Mouse (Mus musculus): ENCODE results near the gene Ccr7. TPM values are rescaled to one million over a fixed set of nuclear protein-coding genes. Genes with fewer than 3 reads are reported as not detected.

The Ccr7 gene
- total and polyA plus RNA-seq, 3 experiments: 203 to 306 (median 241) TPM

DNA sequence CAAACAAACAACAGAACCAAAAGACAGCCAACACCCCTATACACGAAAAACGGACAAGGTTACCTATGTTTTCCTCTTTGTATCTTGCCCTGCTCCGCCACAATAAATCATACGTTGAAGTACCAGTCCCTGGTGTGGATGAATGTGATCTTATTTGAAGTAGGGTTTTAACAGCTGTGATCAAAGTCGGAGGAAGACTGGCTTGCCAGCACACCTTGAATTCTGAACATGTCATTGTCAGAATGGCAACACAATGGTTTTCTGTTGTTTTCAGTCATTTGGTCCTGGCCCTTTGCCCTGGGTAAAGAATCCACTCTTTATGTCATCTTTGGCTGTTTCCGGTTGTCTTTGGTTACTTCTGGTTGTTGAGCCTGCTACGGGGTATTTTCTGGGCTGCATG is 35.9 kb downstream of the Ccr7 start:
- no peak overlapping the region for H3K4me3 ChIP-seq (replicated peaks in 1 of 3; ENCODE audit: low read depth in 2 of 3, low read length in 2 of 3, poor library complexity in 1 of 3)
- H3K4me2 ChIP-seq (ENCODE audit: insufficient read depth, low read depth, poor library complexity, severe bottlenecking): no peak overlapping the region
- no peaks in the 10 kb centered on the region for H3K79me2 ChIP-seq (replicated peaks; ENCODE audit: control insufficient read depth, extremely low read depth, insufficient read depth, poor library complexity, severe bottlenecking)
- H3K9me3 ChIP-seq (replicated peaks; ENCODE audit: low read length): peaks cover 6% of the 10 kb centered on the region
- H3K27me3 ChIP-seq (replicated peaks): peaks cover 4% of the 10 kb centered on the region
- TF ChIP-seq ZC3H11A (IDR thresholded peaks at IDR 0.05; ENCODE audit: low read depth, low read length): no peak
- TF ChIP-seq SIN3A (IDR thresholded peaks at IDR 0.05; ENCODE audit: low read length): no peak
- no peak for TF ChIP-seq SMC3 (IDR thresholded peaks at IDR 0.05; ENCODE audit: low read depth, low read length)
- TF ChIP-seq HCFC1 (IDR thresholded peaks at IDR 0.05; ENCODE audit: low read depth, low read length): no peak
- TF ChIP-seq MEF2A (IDR thresholded peaks at IDR 0.05; ENCODE audit: borderline replicate concordance, low read depth, low read length): no peak
- no peak for TF ChIP-seq JUN (IDR thresholded peaks at IDR 0.05; ENCODE audit: insufficient read depth, low read depth, low read length)
- no peak for TF ChIP-seq EP300 (IDR thresholded peaks at IDR 0.05; ENCODE audit: low read length)
- TF ChIP-seq USF2 (conservative IDR thresholded peaks at IDR 0.05; ENCODE audit: low read depth, low read length): no peak
- no peak for TF ChIP-seq CTCF (conservative IDR thresholded peaks at IDR 0.05 in 1 of 2, IDR thresholded peaks at IDR 0.05 in 1 of 2; ENCODE audit: low read depth in 2 of 2, low read length in 2 of 2)
- no peak for TF ChIP-seq NELFE (IDR thresholded peaks at IDR 0.05; ENCODE audit: low read depth, low read length)
- no peak for TF ChIP-seq MYC (IDR thresholded peaks at IDR 0.05; ENCODE audit: low read depth, low read length)
- TF ChIP-seq ZMIZ1 (IDR thresholded peaks at IDR 0.05; ENCODE audit: low read depth, low read length): no peak
- no peak overlapping the region for H3K9ac ChIP-seq (ENCODE audit: insufficient read depth, low read depth)
- H3K4me1 ChIP-seq (ENCODE audit: control insufficient read depth in 1 of 2, insufficient read depth in 2 of 2): peaks cover 0 to 9% of the 10 kb centered on the region in 2 experiments; a peak in 2 of 4 replicates
- dilution Hi-C loops (cut with MboI; ENCODE audit: extremely low pct_ligation_motif_present, extremely low pct_unique_long_range_greater_than_20kb, low sequenced_read_pairs): no loop called here
- H3K36me3 ChIP-seq (replicated peaks in 1 of 2; ENCODE audit: control insufficient read depth in 1 of 2, insufficient read depth in 1 of 2, low read length in 1 of 2): no peaks in the 10 kb centered on the region
- in situ Hi-C loops (cut with MboI; ENCODE audit: low pct_ligation_motif_present, low pct_unique_long_range_greater_than_20kb, low sequenced_read_pairs): no loop called here
- no peak overlapping the region for H3K27ac ChIP-seq (ENCODE audit: insufficient read depth, low read depth)
- DNase-seq (ENCODE audit: extremely low read depth): no peak

DNA sequence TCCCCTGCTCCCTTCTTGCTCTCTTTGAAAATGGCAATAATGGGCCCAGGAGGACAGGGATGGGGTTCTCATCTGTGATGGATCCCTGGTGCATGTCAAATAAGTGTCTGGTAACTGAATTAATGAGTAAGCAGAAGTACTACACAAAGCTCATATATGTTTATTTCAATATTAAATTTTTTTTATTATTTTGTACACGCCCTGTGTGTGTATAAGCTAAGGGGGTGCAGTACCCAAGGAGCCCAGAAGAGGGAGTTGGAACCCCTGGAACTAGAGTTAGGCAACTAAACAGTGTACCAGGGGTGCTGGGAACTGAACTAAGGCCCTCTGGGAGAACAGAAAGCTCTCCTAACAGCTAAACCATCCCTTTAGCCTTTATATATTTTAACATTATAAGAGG is 36.5 kb downstream of the Ccr7 start:
- in situ Hi-C loops (cut with MboI; ENCODE audit: low pct_ligation_motif_present, low pct_unique_long_range_greater_than_20kb, low sequenced_read_pairs) (no loop called here), dilution Hi-C loops (cut with MboI; ENCODE audit: extremely low pct_ligation_motif_present, extremely low pct_unique_long_range_greater_than_20kb, low sequenced_read_pairs) (no loop called here)
- no peaks in the 10 kb centered on the region for H3K79me2 ChIP-seq (replicated peaks; ENCODE audit: control insufficient read depth, extremely low read depth, insufficient read depth, poor library complexity, severe bottlenecking)
- H3K27ac ChIP-seq (ENCODE audit: insufficient read depth, low read depth): no peak overlapping the region
- DNase-seq (ENCODE audit: extremely low read depth): no peak
- H3K4me3 ChIP-seq (replicated peaks in 1 of 3; ENCODE audit: low read depth in 2 of 3, low read length in 2 of 3, poor library complexity in 1 of 3): no peak overlapping the region
- no peaks in the 10 kb centered on the region for H3K36me3 ChIP-seq (replicated peaks in 1 of 2; ENCODE audit: control insufficient read depth in 1 of 2, insufficient read depth in 1 of 2, low read length in 1 of 2)
- peaks cover 0 to 9% of the 10 kb centered on the region in 2 experiments; a peak in 2 of 4 replicates for H3K4me1 ChIP-seq (ENCODE audit: control insufficient read depth in 1 of 2, insufficient read depth in 2 of 2)
- no peak overlapping the region for H3K4me2 ChIP-seq (ENCODE audit: insufficient read depth, low read depth, poor library complexity, severe bottlenecking)
- H3K9ac ChIP-seq (ENCODE audit: insufficient read depth, low read depth): no peak overlapping the region
- H3K27me3 ChIP-seq (replicated peaks): peaks cover 4% of the 10 kb centered on the region
- peaks cover 6% of the 10 kb centered on the region for H3K9me3 ChIP-seq (replicated peaks; ENCODE audit: low read length)
- no peak for TF ChIP-seq ZC3H11A (IDR thresholded peaks at IDR 0.05; ENCODE audit: low read depth, low read length)
- no peak for TF ChIP-seq USF2 (conservative IDR thresholded peaks at IDR 0.05; ENCODE audit: low read depth, low read length)
- no peak for TF ChIP-seq TBP (conservative IDR thresholded peaks at IDR 0.05; ENCODE audit: low read depth, low read length)
- TF ChIP-seq MYC (IDR thresholded peaks at IDR 0.05; ENCODE audit: low read depth, low read length): no peak
- no peak for TF ChIP-seq JUND (conservative IDR thresholded peaks at IDR 0.05; ENCODE audit: low read depth, low read length)
- TF ChIP-seq CTCF (conservative IDR thresholded peaks at IDR 0.05 in 1 of 2, IDR thresholded peaks at IDR 0.05 in 1 of 2; ENCODE audit: low read depth in 2 of 2, low read length in 2 of 2): peak; percentile 25 to 30; a peak in 2 of 4 replicates
